Mouse (Mus musculus): ENCODE results near the gene Gm11168. TPM values are rescaled to one million over a fixed set of nuclear protein-coding genes. Genes with fewer than 3 reads are reported as not detected.
"Not testable (repeated sequence)": the region's sequence is repeated elsewhere in the genome, so short reads cannot be mapped to it uniquely, and the experiment has no call there.

Gm11168 gene
- total RNA-seq (2021), result not detected
- long read RNA-seq, experiment 1, result 0 reads
- long read RNA-seq, experiment 2, result 0 reads

GRCm38 (mm10) chr9:3002794-3003396, at the start of gene Gm11168:
Gene Gm11168 (plus strand): TSS chr9:3003346.
- intact Hi-C loops (cut with DNase I); DNase-seq (ENCODE audit: low spot score in 2 of 2): not testable (repeated sequence)

- DNase-seq (ENCODE audit: low spot score in 2 of 2), result peak in 1 of 2 experiments; percentile 8
- intact Hi-C loops (cut with DNase I), result not testable (repeated sequence)
Observed at GRCm38 (mm10) chr9:3000445-3000972, 2.6 kb upstream of the Gm11168 start, which contains the start of gene Gm10722. Gene Gm10722 (plus strand): TSS chr9:3000922.

GRCm38 (mm10) chr9:3001006-3001405, 2.1 kb upstream of the Gm11168 start:
- DNase-seq (ENCODE audit: low spot score in 2 of 2), result peak; percentile 2 to 51
- intact Hi-C loops (cut with DNase I), result not testable (repeated sequence)

GRCm38 (mm10) chr9:3001948-3002659, 1.0 kb upstream of the Gm11168 start:
- intact Hi-C loops (cut with DNase I), result not testable (repeated sequence)
- DNase-seq (ENCODE audit: low spot score in 2 of 2), result peak; percentile 100

- intact Hi-C loops (cut with DNase I); DNase-seq (ENCODE audit: low spot score in 2 of 2): not testable (repeated sequence)
Observed at GRCm38 (mm10) chr9:3006179-3006578, 3.0 kb downstream of the Gm11168 start.

GRCm38 (mm10) chr9:3006636-3007035, 3.5 kb downstream of the Gm11168 start:
- DNase-seq (ENCODE audit: low spot score in 2 of 2), result peak; percentile 91 to 98
- intact Hi-C loops (cut with DNase I), result not testable (repeated sequence)

DNA sequence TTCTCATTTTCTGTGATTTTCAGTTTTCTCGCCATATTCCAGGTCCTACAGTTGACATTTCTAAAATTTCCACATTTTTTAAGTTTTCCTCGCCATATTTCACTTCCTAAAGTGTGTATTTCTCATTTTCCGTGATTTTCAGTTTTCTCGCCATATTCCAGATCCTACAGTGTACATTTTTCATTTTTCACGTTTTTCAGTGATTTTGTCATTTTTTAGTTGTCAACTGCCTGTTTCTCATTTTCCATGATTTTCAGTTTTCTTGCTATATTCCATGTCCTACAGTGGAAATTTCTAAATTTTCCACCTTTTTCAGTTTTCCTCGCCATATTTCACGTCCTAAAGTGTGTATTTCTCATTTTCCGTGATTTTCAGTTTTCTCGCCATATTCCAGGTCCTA, 4.1 kb downstream of the Gm11168 start:
- intact Hi-C loops (cut with DNase I), result not testable (repeated sequence)

DNA sequence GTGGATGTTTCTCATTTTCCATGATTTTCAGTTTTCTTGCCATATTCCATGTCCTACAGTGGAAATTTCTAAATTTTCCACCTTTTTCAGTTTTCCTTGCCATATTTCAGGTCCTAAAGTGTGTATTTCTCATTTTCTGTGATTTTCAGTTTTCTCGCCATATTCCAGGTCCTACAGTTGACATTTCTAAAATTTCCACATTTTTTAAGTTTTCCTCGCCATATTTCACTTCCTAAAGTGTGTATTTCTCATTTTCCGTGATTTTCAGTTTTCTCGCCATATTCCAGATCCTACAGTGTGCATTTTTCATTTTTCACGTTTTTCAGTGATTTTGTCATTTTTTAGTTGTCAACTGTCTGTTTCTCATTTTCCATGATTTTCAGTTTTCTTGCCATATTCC, 6.2 kb downstream of the Gm11168 start:
- intact Hi-C loops (cut with DNase I); DNase-seq (ENCODE audit: low spot score in 2 of 2): not testable (repeated sequence)

More for the DNA sequence above, 4.1 kb downstream of the Gm11168 start:
- not testable (repeated sequence) for DNase-seq (ENCODE audit: low spot score in 2 of 2)

DNA sequence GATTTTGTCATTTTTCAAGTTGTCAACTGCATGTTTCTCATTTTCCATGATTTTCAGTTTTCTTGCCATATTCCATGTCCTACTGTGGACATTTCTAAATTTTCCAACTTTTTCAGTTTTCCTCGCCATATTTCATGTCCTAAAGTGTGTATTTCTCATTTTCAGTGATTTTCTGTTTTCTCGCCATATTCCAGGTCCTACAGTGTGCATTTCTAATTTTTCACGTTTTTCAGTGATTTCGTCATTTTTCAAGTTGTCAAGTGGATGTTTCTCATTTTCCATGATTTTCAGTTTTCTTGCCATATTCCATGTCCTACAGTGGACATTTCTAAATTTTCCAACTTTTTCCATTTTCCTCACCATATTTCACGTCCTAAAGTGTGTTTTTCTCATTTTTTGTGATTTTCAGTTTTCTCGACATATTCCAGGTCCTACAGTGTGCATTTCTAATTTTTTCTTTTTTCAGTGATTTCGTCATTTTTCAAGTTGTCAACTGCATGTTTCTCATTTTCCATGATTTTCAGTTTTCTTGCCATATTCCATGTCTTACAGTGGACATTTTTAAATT, 9.0 kb downstream of the Gm11168 start:
- intact Hi-C loops (cut with DNase I); DNase-seq (ENCODE audit: low spot score in 2 of 2): not testable (repeated sequence)

DNA sequence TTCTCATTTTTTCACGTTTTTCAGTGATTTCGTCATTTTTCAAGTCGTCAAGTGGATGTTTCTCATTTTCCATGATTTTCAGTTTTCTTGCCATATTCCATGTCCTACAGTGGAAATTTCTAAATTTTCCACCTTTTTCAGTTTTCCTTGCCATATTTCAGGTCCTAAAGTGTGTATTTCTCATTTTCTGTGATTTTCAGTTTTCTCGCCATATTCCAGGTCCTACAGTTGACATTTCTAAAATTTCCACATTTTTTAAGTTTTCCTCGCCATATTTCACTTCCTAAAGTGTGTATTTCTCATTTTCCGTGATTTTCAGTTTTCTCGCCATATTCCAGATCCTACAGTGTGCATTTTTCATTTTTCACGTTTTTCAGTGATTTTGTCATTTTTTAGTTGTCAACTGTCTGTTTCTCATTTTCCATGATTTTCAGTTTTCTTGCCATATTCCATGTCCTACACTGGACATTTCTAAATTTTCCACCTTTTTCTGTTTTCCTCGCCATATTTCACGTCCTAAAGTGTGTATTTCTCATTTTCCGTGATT, 9.7 kb downstream of the Gm11168 start, which contains the start of gene Gm10721:
Gene Gm10721, plus strand, starts transcription at position 408 of the 547 bp plus-strand sequence.
- DNase-seq (ENCODE audit: low spot score in 2 of 2); intact Hi-C loops (cut with DNase I): not testable (repeated sequence)

DNA sequence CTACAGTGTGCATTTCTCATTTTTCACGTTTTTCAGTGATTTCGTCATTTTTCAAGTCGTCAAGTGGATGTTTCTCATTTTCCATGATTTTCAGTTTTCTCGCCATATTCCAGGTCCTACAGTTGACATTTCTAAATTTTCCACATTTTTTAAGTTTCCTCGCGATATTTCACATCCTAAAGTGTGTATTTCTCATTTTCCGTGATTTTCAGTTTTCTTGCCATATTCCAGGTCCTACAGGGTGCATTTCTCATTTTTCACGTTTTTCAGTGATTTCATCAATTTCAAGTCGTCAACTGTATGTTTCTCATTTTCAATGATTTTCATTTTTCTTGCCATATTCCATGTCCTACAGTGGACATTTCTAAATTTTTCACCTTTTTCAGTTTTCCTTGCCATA, 12.2 kb downstream of the Gm11168 start, which contains the start of gene Gm10720:
Gene Gm10720, plus strand, starts transcription at position 301 of the 400 bp plus-strand sequence.
- intact Hi-C loops (cut with DNase I); DNase-seq (ENCODE audit: low spot score in 2 of 2): not testable (repeated sequence)

DNA sequence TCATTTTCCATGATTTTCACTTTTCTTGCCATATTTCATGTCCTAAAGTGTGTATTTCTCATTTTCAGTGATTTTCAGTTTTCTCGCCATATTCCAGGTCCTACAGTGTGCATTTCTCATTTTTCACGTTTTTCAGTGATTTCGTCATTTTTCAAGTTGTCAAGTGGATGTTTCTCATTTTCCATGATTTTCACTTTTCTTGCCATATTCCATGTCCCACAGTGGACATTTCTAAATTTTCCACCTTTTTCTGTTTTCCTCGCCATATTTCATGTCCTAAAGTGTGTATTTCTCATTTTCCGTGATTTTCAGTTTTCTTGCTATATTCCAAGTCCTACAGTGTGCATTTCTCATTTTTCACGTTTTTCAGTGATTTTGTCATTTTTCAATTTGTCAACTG, 12.8 kb downstream of the Gm11168 start:
- intact Hi-C loops (cut with DNase I), result not testable (repeated sequence)

DNA sequence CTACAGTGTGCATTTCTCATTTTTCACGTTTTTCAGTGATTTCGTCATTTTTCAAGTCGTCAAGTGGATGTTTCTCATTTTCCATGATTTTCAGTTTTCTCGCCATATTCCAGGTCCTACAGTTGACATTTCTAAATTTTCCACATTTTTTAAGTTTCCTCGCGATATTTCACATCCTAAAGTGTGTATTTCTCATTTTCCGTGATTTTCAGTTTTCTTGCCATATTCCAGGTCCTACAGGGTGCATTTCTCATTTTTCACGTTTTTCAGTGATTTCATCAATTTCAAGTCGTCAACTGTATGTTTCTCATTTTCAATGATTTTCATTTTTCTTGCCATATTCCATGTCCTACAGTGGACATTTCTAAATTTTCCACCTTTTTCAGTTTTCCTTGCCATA, 14.0 kb downstream of the Gm11168 start, which contains the start of gene Gm10719:
Gene Gm10719, plus strand, starts transcription at position 301 of the 400 bp plus-strand sequence.
- DNase-seq (ENCODE audit: low spot score in 2 of 2), result not testable (repeated sequence)

More for the DNA sequence above, 12.8 kb downstream of the Gm11168 start:
- DNase-seq (ENCODE audit: low spot score in 2 of 2), result peak in 1 of 2 experiments; percentile 6

GRCm38 (mm10) chr9:3018944-3019343, 15.8 kb downstream of the Gm11168 start:
- intact Hi-C loops (cut with DNase I), result not testable (repeated sequence)
- DNase-seq (ENCODE audit: low spot score in 2 of 2), result peak; percentile 13 to 90

More for the DNA sequence above, 14.0 kb downstream of the Gm11168 start, which contains the start of gene Gm10719:
- intact Hi-C loops (cut with DNase I), result not testable (repeated sequence)

- intact Hi-C loops (cut with DNase I), result not testable (repeated sequence)
Observed at GRCm38 (mm10) chr9:3019835-3020727, 16.9 kb downstream of the Gm11168 start.

DNA sequence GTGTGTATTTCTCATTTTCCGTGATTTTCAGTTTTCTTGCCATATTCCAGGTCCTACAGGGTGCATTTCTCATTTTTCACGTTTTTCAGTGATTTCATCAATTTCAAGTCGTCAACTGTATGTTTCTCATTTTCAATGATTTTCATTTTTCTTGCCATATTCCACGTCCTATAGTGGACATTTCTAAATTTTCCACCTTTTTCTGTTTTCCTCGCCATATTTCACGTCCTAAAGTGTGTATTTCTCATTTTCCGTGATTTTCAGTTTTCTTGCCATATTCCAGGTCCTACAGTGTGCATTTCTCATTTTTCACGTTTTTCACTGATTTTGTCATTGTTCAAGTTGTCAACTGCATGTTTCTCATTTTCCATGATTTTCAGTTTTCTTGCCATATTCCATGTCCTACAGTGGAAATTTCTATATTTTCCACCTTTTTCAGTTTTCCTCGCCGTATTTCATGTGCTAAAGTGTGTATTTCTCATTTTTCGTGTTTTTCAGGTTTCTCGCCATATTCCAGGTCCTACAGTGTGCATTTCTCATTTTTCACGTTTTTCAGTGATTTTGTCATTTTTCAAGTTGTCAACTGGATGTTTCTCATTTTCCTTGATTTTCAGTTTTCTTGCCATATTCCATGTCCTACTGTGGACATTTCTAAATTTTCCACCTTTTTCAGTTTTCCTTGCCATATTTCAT, 19.3 kb downstream of the Gm11168 start:
- intact Hi-C loops (cut with DNase I), result not testable (repeated sequence)
- DNase-seq (ENCODE audit: low spot score in 2 of 2), result peak; percentile 75 to 90

More at GRCm38 (mm10) chr9:3019835-3020727, 16.9 kb downstream of the Gm11168 start:
- peak; percentile 72 to 90 for DNase-seq (ENCODE audit: low spot score in 2 of 2)

GRCm38 (mm10) chr9:3023312-3023984, 20.3 kb downstream of the Gm11168 start, which contains the start of gene Gm10718:
Gene Gm10718 (plus strand): TSS chr9:3023547.
- peak; percentile 8 to 34 for DNase-seq (ENCODE audit: low spot score in 2 of 2)
- intact Hi-C loops (cut with DNase I), result not testable (repeated sequence)

All from left cerebral cortex, postnatal 14 days (tissue).